Mouse (Mus musculus) monocyte, adult 5-6 weeks (primary cell): ENCODE measurements at regions not wholly inside any gene's neighbourhood (a gene's known extent, or its start where the extent isn't known, plus 50 kb on each side); places are given as distances from the start of the nearest gene placed in this dataset.
"Not testable (repeated sequence)": the region's sequence is repeated elsewhere in the genome, so short reads cannot be mapped to it uniquely, and the experiment has no call there.

Experiments used
- ATAC-seq: fragments of 153-309, 156-312 bp; replicated peaks from 2 replicates; pipeline ENCODE4 v1.8.0; 2017; ENCODE audit warnings: mild to moderate bottlenecking; ENCODE audit not compliant: low TSS enrichment, insufficient number of reproducible peaks, severe bottlenecking, poor library complexity, low FRiP score

GRCm38 (mm10) chr12:77526581-77526980, 288.7 kb downstream of the Fut8 start:
- not testable (repeated sequence) for ATAC-seq

GRCm38 (mm10) chr12:77527499-77527898, 289.6 kb downstream of the Fut8 start:
- no peak for ATAC-seq

GRCm38 (mm10) chr12:77527953-77528865, 290.3 kb downstream of the Fut8 start:
- no peak for ATAC-seq

- ATAC-seq: no peak
These were observed 290.9 kb downstream of the Fut8 start for GRCm38 (mm10) chr12:77528868-77529271.

GRCm38 (mm10) chr12:77529414-77529813, 291.5 kb downstream of the Fut8 start:
- ATAC-seq: no peak

- no peak for ATAC-seq
These were observed 292.0 kb downstream of the Fut8 start for GRCm38 (mm10) chr12:77529955-77530354.

GRCm38 (mm10) chr12:77531294-77531693, 293.4 kb downstream of the Fut8 start:
- no peak for ATAC-seq

- no peak for ATAC-seq
These were observed 294.6 kb downstream of the Fut8 start for GRCm38 (mm10) chr12:77532547-77532946.

GRCm38 (mm10) chr12:77533606-77534005, 295.7 kb downstream of the Fut8 start:
- no peak for ATAC-seq

- ATAC-seq: 0 out of 2 replicates have a peak, but pooled peaks have one; percentile 33
These were observed 296.2 kb downstream of the Fut8 start for GRCm38 (mm10) chr12:77534079-77534478.

- ATAC-seq: no peak
These were observed 297.2 kb downstream of the Fut8 start for GRCm38 (mm10) chr12:77535147-77535546.

- no peak for ATAC-seq
These were observed 299.4 kb downstream of the Fut8 start for GRCm38 (mm10) chr12:77537139-77537848.

GRCm38 (mm10) chr12:77539661-77540431, 301.9 kb downstream of the Fut8 start:
- no peak for ATAC-seq

GRCm38 (mm10) chr12:77541051-77541765, 303.3 kb downstream of the Fut8 start:
- no peak for ATAC-seq

- no peak for ATAC-seq
These were observed 303.9 kb downstream of the Fut8 start for GRCm38 (mm10) chr12:77541826-77542225.

GRCm38 (mm10) chr12:77543651-77544050, 305.7 kb downstream of the Fut8 start:
- no peak for ATAC-seq

GRCm38 (mm10) chr12:77546165-77546564, 308.2 kb downstream of the Fut8 start:
- no peak for ATAC-seq

- ATAC-seq: no peak
These were observed 330.4 kb downstream of the Fut8 start for GRCm38 (mm10) chr12:77568286-77568685.

- ATAC-seq: no peak
These were observed 332.6 kb downstream of the Fut8 start for GRCm38 (mm10) chr12:77570501-77570900.
